Mouse (Mus musculus) mesoderm, embryonic 11.5 days (tissue): ENCODE measurements at regions not wholly inside any gene's neighbourhood (a gene's known extent, or its start where the extent isn't known, plus 50 kb on each side); places are given as distances from the start of the nearest gene placed in this dataset.

Experiments used
- DNase-seq: peaks from one replicate; pipeline ENCODE4 v3.0.0-alpha.2; 2012; ENCODE audit warnings: low read depth, low spot score

DNA sequence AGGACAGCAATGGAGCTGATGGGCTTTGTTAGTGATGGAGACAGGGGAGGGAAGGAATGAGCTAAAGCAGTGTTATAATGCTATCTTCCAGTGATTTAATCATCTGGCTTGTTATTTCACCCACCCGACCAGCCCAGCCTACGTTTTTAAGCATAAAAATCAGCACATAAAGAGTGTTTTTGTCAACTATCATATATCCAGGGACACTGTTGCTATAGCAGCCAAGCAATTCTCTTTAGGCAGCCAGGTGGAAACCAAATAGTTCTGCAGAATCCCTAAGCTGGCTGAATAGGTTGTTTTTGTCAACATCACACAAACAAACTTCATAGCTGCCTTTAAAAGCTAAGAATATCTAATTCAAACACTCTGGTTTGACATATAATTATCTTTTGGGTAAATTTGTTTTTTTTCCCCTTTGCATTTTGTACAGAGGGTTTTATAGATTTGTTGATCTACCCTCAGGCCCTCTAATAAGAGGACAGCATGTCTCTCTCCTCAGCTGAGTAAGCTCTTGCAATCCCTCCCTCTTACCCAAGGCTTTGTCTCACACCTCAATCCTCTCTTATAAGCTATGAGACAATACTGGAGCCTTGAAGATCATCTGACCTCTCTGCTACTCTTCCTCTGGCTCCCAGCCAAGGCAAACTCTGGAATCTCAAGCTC lies 104.7 kb upstream of the Camk2d start:
- DNase-seq = no peak

DNA sequence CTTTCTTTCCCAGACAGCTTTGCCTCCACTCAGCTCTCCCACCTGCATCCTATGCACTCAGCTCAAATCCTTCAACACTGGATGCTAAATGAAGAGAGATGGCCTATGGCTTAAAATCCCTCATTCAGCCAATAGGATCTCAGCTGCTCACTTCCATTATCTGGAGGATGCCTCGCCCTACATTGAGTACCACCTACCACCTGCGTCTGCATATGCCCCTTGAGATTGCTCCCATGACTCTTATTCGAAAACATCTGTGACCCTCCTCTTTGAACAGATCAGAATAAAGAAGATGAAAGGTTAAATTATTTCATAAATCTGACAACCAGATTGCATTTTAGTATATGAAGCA lies 104.2 kb upstream of the Camk2d start:
- DNase-seq = no peak

DNA sequence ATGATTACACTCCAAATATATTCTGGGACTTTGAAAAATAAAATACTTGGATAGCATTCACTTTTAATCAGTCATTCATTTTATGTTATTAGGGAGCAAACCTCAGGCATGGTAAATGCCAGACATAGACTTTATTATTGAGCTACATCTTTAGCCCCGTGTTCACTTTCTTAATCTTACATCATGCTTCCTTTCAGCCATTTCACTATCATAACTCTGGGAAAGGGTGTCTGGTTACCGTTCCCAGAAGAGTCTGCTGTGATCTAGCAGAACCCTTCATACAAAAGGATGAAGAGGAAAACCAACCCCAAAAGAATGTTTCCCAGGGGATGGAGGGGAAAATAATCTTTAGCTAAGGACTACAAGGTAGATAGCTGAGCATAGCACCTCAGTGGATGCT lies 97.3 kb upstream of the Camk2d start:
- no peak for DNase-seq

DNA sequence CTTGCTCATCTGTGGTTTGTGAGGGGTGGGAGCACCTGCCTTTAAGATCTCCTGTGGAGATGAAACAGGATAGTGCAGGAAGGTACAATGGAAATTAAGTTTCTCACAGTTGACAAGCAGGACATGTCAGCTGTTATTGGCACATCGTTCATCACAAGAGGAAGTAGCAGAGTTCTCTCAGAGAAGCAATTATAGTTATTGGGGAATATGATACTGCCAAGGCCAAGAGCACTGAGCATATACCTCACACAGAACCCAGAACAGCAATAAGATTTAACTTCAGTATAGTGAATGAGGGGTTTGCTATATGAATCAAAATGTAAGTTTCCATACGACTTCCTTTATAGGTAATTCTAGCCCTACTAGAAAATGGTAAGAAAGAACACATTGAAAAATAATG lies 95.9 kb upstream of the Camk2d start:
- DNase-seq = no peak

DNA sequence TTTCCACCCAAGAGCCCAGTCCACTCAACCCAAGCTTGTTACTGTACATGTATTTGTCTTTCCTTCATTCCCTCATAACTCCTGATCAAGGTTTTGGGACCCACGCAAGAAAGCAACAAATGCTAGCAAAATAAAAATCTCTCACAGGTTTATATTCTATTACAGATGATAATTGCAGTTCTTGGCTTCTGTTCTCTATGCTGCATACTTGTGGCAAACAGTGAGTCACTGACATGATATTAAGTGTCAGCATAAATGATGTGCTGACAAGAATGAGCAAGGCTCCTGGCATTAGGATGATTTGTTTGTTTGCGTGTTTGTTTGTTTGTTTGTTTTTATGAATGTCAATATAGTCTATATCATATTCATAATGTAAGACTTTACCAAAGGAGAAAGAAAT lies 94.3 kb upstream of the Camk2d start:
- DNase-seq = no peak

DNA sequence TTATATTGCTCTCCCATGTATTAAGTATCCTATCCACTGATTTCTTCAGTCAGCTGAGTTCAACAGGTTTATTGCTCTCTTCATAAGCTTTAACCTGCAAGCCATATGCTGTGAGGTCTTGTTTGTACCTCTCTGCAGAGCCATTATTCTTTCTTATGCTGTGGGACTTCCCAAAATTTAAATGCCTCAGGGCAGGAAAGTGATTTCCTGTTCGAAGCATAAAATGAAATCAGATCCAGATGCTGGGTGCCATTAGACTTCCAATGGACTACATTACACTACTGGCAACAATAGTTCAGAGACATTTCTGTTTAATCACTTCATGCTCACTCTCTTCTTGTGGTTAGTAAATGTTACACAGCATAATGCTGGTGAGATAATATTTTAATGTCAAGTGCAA lies 90.4 kb upstream of the Camk2d start:
- DNase-seq = peak; percentile 43

DNA sequence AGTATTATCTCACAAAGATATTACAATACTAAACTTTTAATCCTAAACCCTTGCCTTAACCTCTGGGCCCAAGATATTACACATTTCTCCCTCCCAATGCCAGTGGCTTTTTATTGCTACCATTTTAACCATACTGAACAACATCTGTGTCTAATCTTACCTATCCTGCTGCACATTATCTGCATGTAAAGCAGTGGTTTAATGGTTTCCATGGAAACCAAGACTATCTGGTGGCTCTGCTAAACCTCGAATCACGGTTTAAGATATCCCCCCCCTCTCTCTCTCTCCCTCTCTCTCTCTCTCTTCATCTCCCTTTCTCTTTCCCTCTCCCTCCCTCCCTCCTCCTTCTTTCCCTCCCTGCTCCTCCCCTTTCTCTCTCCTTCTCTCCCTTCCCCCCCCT lies 81.3 kb upstream of the Camk2d start:
- peak; percentile 24 for DNase-seq

DNA sequence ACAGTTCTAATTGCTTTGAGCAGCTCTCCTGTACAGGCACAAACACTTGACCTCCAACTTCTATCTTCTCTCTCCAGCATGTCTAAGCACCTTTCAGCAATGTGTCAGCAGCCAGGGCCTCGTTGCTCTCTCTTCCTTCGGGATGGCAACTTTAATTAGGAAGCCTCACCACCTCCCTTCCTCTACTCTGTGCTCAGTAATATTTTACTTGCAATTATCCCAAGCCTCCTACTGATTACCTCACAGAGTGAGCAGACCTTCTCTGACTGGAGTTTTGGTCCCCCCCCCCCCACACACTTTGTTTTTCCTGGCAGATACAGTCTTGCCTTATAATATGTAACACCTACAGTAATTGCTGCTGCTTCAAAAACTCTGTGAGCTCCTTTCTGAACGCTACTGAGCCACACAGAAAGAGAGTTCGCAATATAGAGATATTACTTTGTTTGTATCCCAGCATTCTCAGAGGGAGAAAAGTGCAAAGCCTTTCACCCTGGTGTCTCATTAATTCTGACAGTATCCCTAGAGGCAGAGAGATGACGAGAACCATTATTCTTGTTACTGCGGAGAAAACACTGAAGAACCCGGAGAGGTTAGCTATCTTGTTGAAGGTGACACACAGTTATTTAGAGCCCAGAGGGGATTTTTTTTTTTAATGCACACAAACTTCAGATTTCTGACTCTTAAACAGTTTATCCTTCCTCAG lies 61.8 kb upstream of the Camk2d start:
- no peak for DNase-seq

DNA sequence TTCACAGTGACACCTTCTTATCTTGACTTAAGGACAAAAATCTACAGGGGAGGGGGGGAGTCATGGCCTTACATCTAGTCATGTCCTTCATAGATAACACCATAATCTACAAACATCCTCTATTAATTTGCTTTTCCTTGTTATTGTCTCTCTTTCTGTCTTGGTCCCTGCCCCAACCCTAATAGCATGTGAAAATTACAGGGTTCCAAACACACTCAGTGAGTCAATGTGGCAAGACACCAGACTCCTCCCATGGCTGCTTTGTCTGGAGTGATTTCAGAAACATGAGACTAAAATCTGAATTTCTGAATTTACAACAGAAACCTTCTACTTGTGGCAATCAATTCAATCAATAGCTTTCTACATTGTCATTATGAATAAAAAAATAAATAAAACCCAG lies 60.8 kb upstream of the Camk2d start:
- DNase-seq = no peak

DNA sequence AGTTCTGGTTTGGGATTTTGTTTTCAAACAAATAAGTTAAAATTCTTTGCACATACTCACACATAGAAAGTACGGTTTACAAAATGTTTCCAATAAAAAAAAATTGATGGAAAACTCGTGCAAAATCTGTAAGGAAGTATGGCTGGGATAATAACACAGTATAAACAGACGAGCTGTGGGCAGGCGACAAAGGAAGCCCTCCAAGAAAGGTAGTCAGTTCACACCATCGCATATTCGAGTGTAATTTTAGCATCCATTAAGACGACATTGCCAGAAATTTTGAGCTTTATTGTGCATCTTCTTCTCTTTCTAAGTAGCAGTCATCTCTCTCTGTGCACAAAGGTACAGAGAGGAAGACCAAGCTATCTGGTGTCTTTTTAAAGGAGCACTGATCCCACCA lies 57.6 kb upstream of the Camk2d start:
- DNase-seq = no peak

DNA sequence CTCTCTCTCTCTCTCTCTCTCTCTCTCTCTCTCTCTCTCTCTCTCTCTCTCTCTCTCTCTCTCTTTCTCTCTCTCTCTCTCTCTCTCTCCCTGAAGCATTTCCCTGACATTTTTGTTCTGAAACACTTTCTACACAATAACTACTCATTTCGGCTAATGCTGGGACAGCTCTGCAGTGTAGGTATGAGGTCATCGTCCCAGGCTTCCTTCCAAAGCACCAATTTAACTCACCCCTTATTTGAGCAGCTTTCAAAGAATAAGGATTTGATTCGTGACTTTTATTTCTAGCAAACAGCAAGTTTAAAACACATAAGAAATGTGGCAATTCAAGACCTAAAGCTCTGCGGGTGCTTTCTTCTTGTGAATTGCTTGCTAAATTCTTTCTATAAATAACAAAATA lies 55.0 kb upstream of the Camk2d start:
- no peak for DNase-seq
